Mouse (Mus musculus) neural tube, embryonic 12.5 days (tissue): ENCODE measurements around the gene Dennd2a. TPM values are rescaled to one million over a fixed set of nuclear protein-coding genes. Genes with fewer than 3 reads are reported as not detected.

Source experiments
- ATAC-seq: fragments of 200-750 bp; cut with Nextera tagmentation; 2 replicates; pipeline ENCODE4 v1.8.0; 2017; ENCODE audit warnings: low read depth, mild to moderate bottlenecking, moderate TSS enrichment, moderate library complexity; ENCODE audit not compliant: low FRiP score
- H3K27ac ChIP-seq: fragments of 300-500 bp; sonication (generic); 2 replicates; pipeline ENCODE4 v1.5.1; 2016
- H3K27me3 ChIP-seq: fragments of 300-500 bp; sonication (generic); replicated peaks from 2 replicates; pipeline ENCODE4 v1.6.1; 2016; ENCODE audit warnings: mild to moderate bottlenecking
- H3K36me3 ChIP-seq: fragments of 300-500 bp; sonication (generic); 2 replicates; pipeline ENCODE4 v1.6.1; 2016; ENCODE audit warnings: mild to moderate bottlenecking
- H3K4me1 ChIP-seq: fragments of 300-500 bp; sonication (generic); 2 replicates; pipeline ENCODE4 v1.6.1; 2016
- H3K4me2 ChIP-seq: fragments of 300-500 bp; sonication (generic); replicated peaks from 2 replicates; pipeline ENCODE4 v1.6.1; 2016; ENCODE audit warnings: mild to moderate bottlenecking
- H3K4me3 ChIP-seq: fragments of 300-500 bp; sonication (generic); 2 replicates; pipeline ENCODE4 v1.5.1; 2016
- H3K9ac ChIP-seq: fragments of 300-500 bp; sonication (generic); 2 replicates; pipeline ENCODE4 v1.6.1; 2016; ENCODE audit warnings: mild to moderate bottlenecking
- H3K9me3 ChIP-seq: fragments of 300-500 bp; sonication (generic); 2 replicates; pipeline ENCODE4 v1.6.1; 2016; ENCODE audit warnings: mild to moderate bottlenecking
- WGBS: fragments of 180-500 bp; shearing (Covaris S2); methylation state at CpG from one replicate; pipeline ENCODE4 v1.1.7; 2016; 5-methylcytosine and 5-hydroxymethylcytosine counted together
- polyA plus RNA-seq: library from polyadenylated mRNA; unstranded; fragments of >200 nt; fragmentation: Nextera tagmentation; extraction: Ambion mirVana; gene quantifications from 2 replicates; pipeline ENCODE4 v1.2.1, GENCODE M21; 2016

Gene Dennd2a
- polyA plus RNA-seq, 1 experiment from 2014 or later: 50.6 TPM

- Histone ChIP-seq H3K27me3 (no peaks in the 10 kb centered on the region), H3K9me3 (no peaks in the 10 kb centered on the region), H3K9ac (no peak overlapping the region), H3K36me3 (no peaks in the 10 kb centered on the region), H3K4me2 (no peak overlapping the region), H3K4me1 (peaks cover 5% of the 10 kb centered on the region; the same call in 1 of the 2 replicates), H3K4me3 (no peak overlapping the region), H3K27ac (peak overlapping the region; percentile 62; the same call in 1 of the 2 replicates)
- peak; percentile 89 for ATAC-seq
- 8% methylated on average over 2 of the region's 2 CpGs for WGBS
Observed at GRCm38 (mm10) chr6:39434886-39435492, 122.7 kb downstream of the Dennd2a start.

- 66% methylated on average over 2 of the region's 2 CpGs for WGBS
Observed at GRCm38 (mm10) chr6:39434111-39434885, 123.4 kb downstream of the Dennd2a start.

DNA sequence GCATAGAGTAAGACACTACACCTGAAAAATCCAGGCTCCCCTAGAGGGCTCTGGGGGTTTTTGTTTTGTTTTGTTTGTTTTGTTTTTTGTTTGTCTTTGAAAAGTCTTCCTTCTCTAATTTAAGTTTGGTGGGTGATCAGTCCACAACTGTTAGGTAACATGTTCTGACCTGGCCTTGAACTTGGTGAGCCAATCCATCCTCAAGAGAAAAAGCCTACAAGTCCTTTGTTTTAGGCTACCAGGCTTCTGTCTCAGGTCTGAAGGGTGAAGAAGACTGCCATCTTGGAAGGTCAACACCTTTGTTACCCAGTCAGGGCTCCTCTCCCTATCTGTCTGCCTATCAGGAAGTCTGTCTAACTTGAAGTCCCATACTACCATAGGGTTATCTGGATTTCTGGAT, 124.0 kb downstream of the Dennd2a start:
- no peaks in the 10 kb centered on the region for H3K9me3 ChIP-seq
- peaks cover 5% of the 10 kb centered on the region; the same call in 1 of the 2 replicates for H3K4me1 ChIP-seq
- H3K27me3 ChIP-seq: no peaks in the 10 kb centered on the region
- H3K4me2 ChIP-seq: no peak overlapping the region
- H3K4me3 ChIP-seq: no peak overlapping the region
- H3K36me3 ChIP-seq: no peaks in the 10 kb centered on the region
- no peak overlapping the region for H3K27ac ChIP-seq
- H3K9ac ChIP-seq: no peak overlapping the region
- ATAC-seq: no peak

More at GRCm38 (mm10) chr6:39434111-39434885, 123.4 kb downstream of the Dennd2a start:
- no peaks in the 10 kb centered on the region for H3K27me3 ChIP-seq
- ATAC-seq: no peak
- no peak overlapping the region for H3K4me3 ChIP-seq
- H3K9me3 ChIP-seq: no peaks in the 10 kb centered on the region
- no peaks in the 10 kb centered on the region for H3K36me3 ChIP-seq
- no peak overlapping the region for H3K9ac ChIP-seq
- H3K4me1 ChIP-seq: peaks cover 5% of the 10 kb centered on the region; the same call in 1 of the 2 replicates
- peak overlapping the region; percentile 62; the same call in 1 of the 2 replicates for H3K27ac ChIP-seq
- no peak overlapping the region for H3K4me2 ChIP-seq

- H3K9ac ChIP-seq: no peak overlapping the region
- no peak overlapping the region for H3K27ac ChIP-seq
- H3K4me1 ChIP-seq: peaks cover 5% of the 10 kb centered on the region; the same call in 1 of the 2 replicates
- no peaks in the 10 kb centered on the region for H3K9me3 ChIP-seq
- no peaks in the 10 kb centered on the region for H3K27me3 ChIP-seq
- ATAC-seq: no peak
- H3K4me3 ChIP-seq: no peak overlapping the region
- H3K36me3 ChIP-seq: no peaks in the 10 kb centered on the region
- WGBS: 89% methylated on average over 4 of the region's 4 CpGs
- H3K4me2 ChIP-seq: no peak overlapping the region
Observed at GRCm38 (mm10) chr6:39433174-39433573, 124.5 kb downstream of the Dennd2a start.

DNA sequence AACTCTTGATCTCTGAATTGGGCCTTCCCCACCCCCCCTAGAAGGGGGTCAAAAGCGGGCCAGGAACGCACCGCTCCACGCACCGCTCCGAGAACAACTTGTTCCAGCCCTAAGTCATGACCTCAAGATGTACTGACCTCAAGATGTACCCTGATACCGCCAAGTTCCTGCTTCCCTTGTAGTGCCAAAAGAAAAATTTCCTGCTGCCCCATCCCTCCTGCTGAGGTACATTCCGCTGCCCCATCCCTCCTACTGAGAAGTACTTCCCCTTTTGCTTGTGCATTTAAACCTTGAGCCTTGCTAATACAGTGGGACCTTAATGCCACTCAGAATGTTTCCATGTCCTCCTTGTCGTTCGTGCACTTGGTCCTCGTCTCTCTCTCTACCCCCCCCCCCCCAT, 126.9 kb downstream of the Dennd2a start:
- no peaks in the 10 kb centered on the region for H3K27me3 ChIP-seq
- no peaks in the 10 kb centered on the region for H3K9me3 ChIP-seq
- no peaks in the 10 kb centered on the region for H3K36me3 ChIP-seq
- H3K4me3 ChIP-seq: no peak overlapping the region
- H3K4me1 ChIP-seq: peaks cover 5% of the 10 kb centered on the region; the same call in 1 of the 2 replicates
- H3K4me2 ChIP-seq: no peak overlapping the region
- 72% methylated on average over 11 of the region's 11 CpGs for WGBS
- H3K27ac ChIP-seq: no peak overlapping the region
- no peak overlapping the region for H3K9ac ChIP-seq
- no peak for ATAC-seq

DNA sequence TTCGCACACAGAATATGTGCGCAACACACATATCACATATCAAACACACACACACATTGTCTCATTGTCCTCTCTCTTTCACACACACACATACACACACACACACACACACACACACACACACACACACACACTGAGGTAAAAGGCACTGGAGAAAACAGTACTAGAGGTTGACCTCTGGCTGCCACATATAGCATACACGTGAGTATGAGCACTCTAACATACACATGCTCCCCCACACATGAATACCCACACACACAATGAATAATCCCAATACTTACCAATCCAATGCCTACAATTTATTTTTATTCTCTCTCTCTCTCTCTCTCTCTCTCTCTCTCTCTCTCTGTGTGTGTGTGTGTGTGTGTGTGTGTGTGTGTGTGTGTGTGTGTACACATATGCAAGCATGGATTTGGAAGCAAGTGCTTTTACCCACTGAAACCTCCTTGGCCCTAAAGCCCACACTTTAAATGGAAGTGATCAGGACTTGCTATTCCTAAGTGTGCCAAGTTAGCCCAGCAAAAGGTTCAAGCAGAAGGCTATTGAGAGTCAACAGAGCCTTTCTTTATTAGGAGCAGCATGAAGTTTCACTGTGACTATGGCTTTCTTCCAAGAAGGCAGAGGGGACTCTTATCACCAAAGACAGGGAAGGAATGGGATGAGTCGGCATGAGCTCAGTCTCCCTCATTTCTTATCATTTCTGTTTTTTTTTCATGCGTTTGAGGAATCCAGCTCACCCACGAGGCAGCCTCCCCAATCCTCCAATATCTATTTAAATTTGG, 128.5 kb downstream of the Dennd2a start:
- H3K4me3 ChIP-seq: no peak overlapping the region
- WGBS: 92% methylated on average over 6 of the region's 6 CpGs

DNA sequence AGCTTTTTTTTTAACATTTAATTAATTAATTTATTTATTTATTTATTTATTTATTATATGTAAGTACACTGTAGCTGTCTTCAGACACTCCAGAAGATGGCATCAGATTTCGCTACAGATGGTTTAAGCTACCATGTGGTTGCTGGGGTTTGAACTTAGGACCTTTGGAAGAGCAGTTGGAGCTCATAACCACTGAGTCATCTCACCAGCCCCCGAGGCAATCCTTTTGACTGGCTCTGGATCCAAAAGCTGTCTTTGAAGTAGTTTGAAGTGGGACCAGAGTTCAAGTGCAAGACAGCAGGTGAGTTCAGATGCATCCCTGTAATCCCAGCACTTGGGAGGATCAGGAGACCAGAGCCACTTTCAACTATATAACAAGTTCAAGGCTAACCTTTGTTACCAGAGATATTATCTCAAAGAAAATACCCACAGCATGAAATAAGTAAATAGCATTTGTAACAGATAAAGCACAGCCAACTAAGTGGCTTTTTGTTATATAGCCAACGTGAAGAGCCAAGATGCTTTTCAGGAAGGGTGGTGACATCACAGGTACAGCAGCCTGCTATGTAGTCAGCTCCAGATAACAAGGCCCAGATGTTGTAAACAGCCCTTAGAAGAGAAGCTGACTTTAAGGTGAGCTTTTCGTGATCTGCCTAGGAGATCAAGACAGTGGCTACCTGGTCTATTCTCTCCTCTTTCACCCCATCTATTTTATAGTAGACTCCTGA, 130.2 kb downstream of the Dennd2a start:
- Histone ChIP-seq H3K27ac (no peak overlapping the region), H3K36me3 (no peaks in the 10 kb centered on the region), H3K4me3 (no peak overlapping the region), H3K4me1 (no peaks in the 10 kb centered on the region), H3K9ac (no peak overlapping the region), H3K4me2 (no peak overlapping the region), H3K9me3 (no peaks in the 10 kb centered on the region), H3K27me3 (no peaks in the 10 kb centered on the region)
- 92% methylated on average over 4 of the region's 4 CpGs for WGBS
- ATAC-seq: no peak

More for the DNA sequence above, 128.5 kb downstream of the Dennd2a start:
- ATAC-seq: no peak
- H3K4me2 ChIP-seq: no peak overlapping the region
- H3K4me1 ChIP-seq: no peaks in the 10 kb centered on the region
- no peak overlapping the region for H3K27ac ChIP-seq
- no peaks in the 10 kb centered on the region for H3K9me3 ChIP-seq
- H3K27me3 ChIP-seq: no peaks in the 10 kb centered on the region
- H3K9ac ChIP-seq: no peak overlapping the region
- no peaks in the 10 kb centered on the region for H3K36me3 ChIP-seq

DNA sequence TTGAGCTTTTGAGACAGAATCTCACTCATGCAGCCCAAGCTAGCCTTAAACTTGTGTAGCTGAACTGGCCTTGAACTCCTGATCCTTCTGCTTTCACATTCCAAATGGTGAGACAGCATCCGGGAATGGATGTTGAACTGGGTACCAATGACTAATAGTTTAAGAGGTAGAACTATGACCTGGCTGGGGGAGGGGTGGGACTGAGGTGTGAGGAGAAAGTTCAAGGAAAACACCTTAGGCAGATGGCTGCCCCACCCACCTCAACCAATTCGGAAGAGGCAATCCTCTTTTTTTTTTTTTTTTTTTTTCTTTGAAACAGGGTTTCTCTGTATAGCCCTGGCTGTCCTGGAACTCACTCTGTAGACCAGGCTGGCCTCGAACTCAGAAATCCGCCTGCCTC, 130.9 kb downstream of the Dennd2a start:
- Histone ChIP-seq H3K27me3 (0 out of 2 replicates have a peak, but pooled peaks cover 3% of the 10 kb centered on the region), H3K4me3 (no peak overlapping the region), H3K36me3 (no peaks in the 10 kb centered on the region), H3K4me2 (no peak overlapping the region), H3K4me1 (no peaks in the 10 kb centered on the region), H3K9ac (no peak overlapping the region), H3K27ac (no peak overlapping the region), H3K9me3 (no peaks in the 10 kb centered on the region)
- 88% methylated on average over 4 of the region's 4 CpGs for WGBS
- no peak for ATAC-seq

- no peak overlapping the region for H3K27ac ChIP-seq
- H3K4me3 ChIP-seq: no peak overlapping the region
- H3K4me1 ChIP-seq: no peaks in the 10 kb centered on the region
- H3K27me3 ChIP-seq: 0 out of 2 replicates have a peak, but pooled peaks cover 3% of the 10 kb centered on the region
- H3K9me3 ChIP-seq: no peaks in the 10 kb centered on the region
- no peak overlapping the region for H3K4me2 ChIP-seq
- 83% methylated on average over 2 of the region's 2 CpGs for WGBS
- H3K9ac ChIP-seq: no peak overlapping the region
- H3K36me3 ChIP-seq: no peaks in the 10 kb centered on the region
- ATAC-seq: no peak
Observed at GRCm38 (mm10) chr6:39425181-39425580, 132.5 kb downstream of the Dennd2a start.

DNA sequence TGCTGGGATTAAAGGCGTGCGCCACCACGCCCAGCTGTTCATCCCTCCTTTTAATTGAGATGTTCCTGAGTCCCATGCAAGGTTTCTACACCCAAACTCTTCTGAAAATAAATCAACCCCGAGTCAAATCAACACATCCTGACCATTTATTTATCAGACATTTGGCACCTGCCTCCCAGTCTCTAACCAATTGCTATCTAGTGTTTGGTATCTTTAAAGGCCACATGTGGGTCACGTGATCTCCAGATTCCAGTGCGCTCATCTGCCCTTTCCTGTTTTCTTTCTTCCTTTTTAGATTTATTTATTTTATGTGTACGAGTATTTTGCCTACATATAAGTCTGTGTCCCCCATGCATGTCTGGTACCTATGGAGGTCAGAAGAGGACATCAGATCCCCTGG, 134.0 kb downstream of the Dennd2a start:
- no peaks in the 10 kb centered on the region for H3K36me3 ChIP-seq
- no peaks in the 10 kb centered on the region for H3K9me3 ChIP-seq
- H3K4me2 ChIP-seq: no peak overlapping the region
- 89% methylated on average over 7 of the region's 7 CpGs for WGBS
- no peak overlapping the region for H3K27ac ChIP-seq
- H3K4me3 ChIP-seq: no peak overlapping the region
- H3K27me3 ChIP-seq: 0 out of 2 replicates have a peak, but pooled peaks cover 3% of the 10 kb centered on the region
- no peaks in the 10 kb centered on the region for H3K4me1 ChIP-seq
- ATAC-seq: no peak
- H3K9ac ChIP-seq: no peak overlapping the region

- Histone ChIP-seq H3K27ac (no peak overlapping the region), H3K9me3 (no peaks in the 10 kb centered on the region), H3K4me3 (no peak overlapping the region), H3K36me3 (no peaks in the 10 kb centered on the region), H3K4me1 (peaks cover 3% of the 10 kb centered on the region), H3K27me3 (0 out of 2 replicates have a peak, but pooled peaks cover 3% of the 10 kb centered on the region), H3K4me2 (no peak overlapping the region), H3K9ac (no peak overlapping the region)
- no peak for ATAC-seq
- WGBS: 65% methylated on average over 6 of the region's 6 CpGs
Observed at GRCm38 (mm10) chr6:39423130-39423551, 134.5 kb downstream of the Dennd2a start.
